ENCODE assay signal across 19 mouse cellular contexts in genomic region chr17:51552277-51553015, GRCm38 (mm10).
"Had no signal": no experiment of that assay in that cellular context is flagged by ENCODE, and none has a peak within 500 bp of the region (broad histone marks: within the 10 kb centered on the region; RNA-seq: fewer than 3 reads in every experiment).

No protein-coding gene starts in this region.

- H3K9me3 ChIP-seq: intestine, embryonic 15.5 days; kidney, embryonic 15.5 days; limb, embryonic 10.5 days; limb, embryonic 13.5 days; stomach, embryonic 15.5 days had no signal

- H3K36me3 ChIP-seq: intestine, embryonic 15.5 days; kidney, embryonic 15.5 days; limb, embryonic 10.5 days; limb, embryonic 13.5 days; stomach, embryonic 15.5 days had no signal

- H3K27me3 ChIP-seq: intestine, embryonic 15.5 days; kidney, embryonic 15.5 days; limb, embryonic 13.5 days; megakaryocyte, embryonic 14.5 days; stomach, embryonic 15.5 days had no signal

- H3K4me1 ChIP-seq: intestine, embryonic 15.5 days; kidney, embryonic 15.5 days; megakaryocyte, embryonic 14.5 days; stomach, embryonic 15.5 days had no signal

- ATAC-seq: intestine, embryonic 15.5 days; lung, postnatal 0 days had no signal

- H3K4me2 ChIP-seq: intestine, embryonic 15.5 days; kidney, embryonic 15.5 days; limb, embryonic 13.5 days; lung, embryonic 14.5 days; midbrain, embryonic 11.5 days; stomach, embryonic 15.5 days had no signal

- DNase-seq: kidney, adult 11 months; kidney, adult 8-10 months; kidney, postnatal 10 days; kidney, postnatal 36 days; lung, embryonic 14.5 days; midbrain, embryonic 14.5 days; right cerebral cortex, adult 18-20 months; right cerebral cortex, postnatal 14 days; spleen, adult 18-20 months; thymus, postnatal 25 days had no signal

- H3K4me3 ChIP-seq: intestine, embryonic 15.5 days; kidney, embryonic 15.5 days; limb, embryonic 10.5 days; limb, embryonic 13.5 days; megakaryocyte, embryonic 14.5 days; stomach, embryonic 15.5 days had no signal

- H3K9ac ChIP-seq: intestine, embryonic 15.5 days; kidney, embryonic 15.5 days; limb, embryonic 13.5 days; lung, embryonic 14.5 days; stomach, embryonic 15.5 days had no signal

- H3K27ac ChIP-seq: intestine, embryonic 15.5 days; kidney, embryonic 15.5 days; limb, embryonic 10.5 days; limb, embryonic 13.5 days; macrophage; stomach, embryonic 15.5 days had no signal
